Mouse (Mus musculus) retina, postnatal 7 days (tissue): ENCODE results near the gene Prorsd1.

Source experiments
- DNase-seq: peaks from one replicate; pipeline ENCODE4 v3.0.0-alpha.2; 2012; ENCODE audit warnings: low read depth, low spot score

Prorsd1 gene

GRCm38 (mm10) chr11:29503948-29504893 is 10.6 kb downstream of the Prorsd1 start:
- no peak for DNase-seq

- no peak for DNase-seq
Measured at GRCm38 (mm10) chr11:29496962-29497361, 17.9 kb downstream of the Prorsd1 start.

- DNase-seq, result no peak
Measured at GRCm38 (mm10) chr11:29493135-29493534, 21.7 kb downstream of the Prorsd1 start.

DNA sequence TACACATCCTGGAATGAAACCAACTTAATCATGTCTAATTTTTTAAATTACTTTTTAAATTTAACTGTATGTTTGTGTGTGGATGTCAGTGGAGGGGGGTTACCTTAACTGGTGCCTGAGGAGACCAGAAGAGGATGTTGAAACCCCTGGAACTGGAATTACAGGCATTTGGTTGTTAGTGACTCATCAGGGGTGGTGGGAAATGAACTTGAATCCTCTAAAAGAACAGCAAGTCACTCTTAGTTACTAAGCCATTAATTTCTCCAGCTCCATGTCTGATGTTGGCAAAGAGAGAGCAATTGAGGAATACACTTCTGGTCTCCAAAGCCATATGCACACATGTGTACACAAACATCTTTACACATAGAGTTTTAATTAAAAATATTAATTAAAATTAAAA is 40.2 kb downstream of the Prorsd1 start:
- DNase-seq, result no peak
